Mouse (Mus musculus) lung, postnatal 14 days (tissue): ENCODE measurements around the gene Dcst2.

Experiments used
- DNase-seq: peaks from one replicate; pipeline ENCODE4 v3.0.0; 2021

Dcst2 gene

DNA sequence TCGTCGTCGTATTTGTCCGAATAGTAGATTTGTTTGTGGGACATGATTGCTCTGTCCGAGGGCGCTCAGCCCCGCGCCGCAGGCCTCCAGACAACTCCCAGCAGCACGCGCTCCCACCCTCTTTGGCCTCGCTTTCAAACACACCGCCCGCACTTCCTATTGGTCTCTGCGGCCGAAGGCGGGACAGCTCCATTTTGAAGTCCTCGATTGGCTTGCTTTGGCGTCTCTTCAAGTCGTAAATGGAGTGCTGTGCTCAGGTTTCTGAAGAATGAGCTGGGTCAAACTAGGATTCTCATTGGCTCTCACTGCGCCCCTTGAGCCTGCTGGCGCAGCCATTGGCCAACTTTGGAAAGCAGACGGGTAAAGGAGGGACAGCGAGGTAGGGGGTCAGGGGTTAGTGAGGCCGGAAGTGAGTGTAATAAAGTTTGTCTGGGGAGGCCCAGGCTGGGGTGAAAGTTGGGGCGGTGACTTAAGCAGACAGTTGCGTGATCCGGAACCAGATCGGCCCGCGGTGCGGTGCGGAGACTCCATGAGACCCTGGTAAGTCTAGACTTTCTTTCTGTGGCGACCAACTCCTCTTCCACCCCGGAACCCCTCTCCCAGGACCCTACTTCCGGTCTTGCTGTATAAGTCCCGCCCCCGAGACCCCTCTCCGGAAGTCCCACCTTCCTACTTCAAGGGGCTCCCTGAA is 56.5 kb downstream of the Dcst2 start, which contains the start of the genes Cks1b and Shc1:
TSS of gene Cks1b (minus strand) at position 214 of the 691 bp plus-strand sequence.
TSS of gene Shc1 (plus strand) at position 274 of the 691 bp plus-strand sequence.
- DNase-seq = peak; percentile 91

GRCm38 (mm10) chr3:89418861-89419250 is 57.1 kb downstream of the Dcst2 start:
- DNase-seq = peak; percentile 88

- peak; percentile 78 for DNase-seq
Observed at GRCm38 (mm10) chr3:89419571-89419970, 57.8 kb downstream of the Dcst2 start.

DNA sequence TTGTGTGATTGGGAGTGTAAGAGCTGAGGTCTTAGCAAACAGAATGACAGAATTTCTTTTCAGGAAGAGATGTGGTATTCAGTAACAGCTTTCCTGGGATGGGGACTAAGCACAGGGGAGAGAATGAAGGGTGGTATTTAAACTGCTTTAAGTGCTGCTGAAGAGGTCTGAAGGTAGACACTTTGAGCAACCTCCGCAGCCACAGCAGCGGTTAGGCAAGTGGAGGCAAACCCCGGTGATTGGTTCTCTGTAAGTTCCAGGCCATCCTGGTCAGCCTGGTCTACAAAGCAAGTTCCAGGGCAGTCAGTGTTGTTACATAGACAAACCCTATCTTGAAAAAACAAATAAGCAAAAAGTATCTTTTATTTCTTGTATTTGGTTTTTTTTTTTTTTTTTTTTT is 58.2 kb downstream of the Dcst2 start:
- DNase-seq = no peak

- DNase-seq = no peak
Observed at GRCm38 (mm10) chr3:89420421-89420820, 58.6 kb downstream of the Dcst2 start.

DNA sequence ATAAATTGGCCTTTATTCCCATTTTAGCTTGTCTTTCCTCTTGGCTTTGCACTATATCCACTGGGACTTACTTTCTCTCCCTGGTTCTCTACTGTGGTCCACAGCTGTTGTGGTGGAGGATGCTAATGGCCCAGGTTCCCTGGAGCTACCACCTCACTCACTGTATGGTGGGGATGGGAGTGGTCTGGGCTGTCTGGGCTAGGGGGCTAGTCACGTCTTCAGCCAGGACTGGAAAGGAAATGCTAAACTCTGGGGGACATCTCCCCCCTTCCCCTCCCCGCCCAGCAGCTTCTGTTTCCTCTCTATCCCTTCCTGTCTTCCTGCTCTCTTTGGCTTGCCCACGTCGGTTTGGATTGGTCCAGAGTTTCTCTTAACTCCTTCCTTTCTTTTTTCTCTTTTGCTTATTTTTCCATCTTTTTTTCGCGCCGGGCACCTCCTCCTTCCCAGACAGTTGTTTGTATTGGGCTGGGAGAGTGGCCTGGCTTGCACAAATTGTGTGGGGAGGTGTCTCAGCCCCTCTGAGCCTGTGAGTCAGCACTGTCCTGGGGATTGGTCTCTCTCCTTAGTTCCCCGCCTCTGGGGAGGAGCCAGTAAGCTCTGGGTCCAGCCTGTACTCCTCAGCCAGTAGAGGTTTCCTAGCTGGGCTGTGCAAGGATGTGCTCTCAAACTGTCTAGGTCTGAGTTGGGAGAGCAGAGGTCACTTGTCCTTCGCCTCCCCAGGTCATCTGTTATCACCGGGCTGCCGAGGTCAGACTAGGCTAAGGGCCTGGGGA is 59.4 kb downstream of the Dcst2 start:
- DNase-seq = peak; percentile 80

- DNase-seq = peak; percentile 28
Observed at GRCm38 (mm10) chr3:89421810-89422473, 60.2 kb downstream of the Dcst2 start.

DNA sequence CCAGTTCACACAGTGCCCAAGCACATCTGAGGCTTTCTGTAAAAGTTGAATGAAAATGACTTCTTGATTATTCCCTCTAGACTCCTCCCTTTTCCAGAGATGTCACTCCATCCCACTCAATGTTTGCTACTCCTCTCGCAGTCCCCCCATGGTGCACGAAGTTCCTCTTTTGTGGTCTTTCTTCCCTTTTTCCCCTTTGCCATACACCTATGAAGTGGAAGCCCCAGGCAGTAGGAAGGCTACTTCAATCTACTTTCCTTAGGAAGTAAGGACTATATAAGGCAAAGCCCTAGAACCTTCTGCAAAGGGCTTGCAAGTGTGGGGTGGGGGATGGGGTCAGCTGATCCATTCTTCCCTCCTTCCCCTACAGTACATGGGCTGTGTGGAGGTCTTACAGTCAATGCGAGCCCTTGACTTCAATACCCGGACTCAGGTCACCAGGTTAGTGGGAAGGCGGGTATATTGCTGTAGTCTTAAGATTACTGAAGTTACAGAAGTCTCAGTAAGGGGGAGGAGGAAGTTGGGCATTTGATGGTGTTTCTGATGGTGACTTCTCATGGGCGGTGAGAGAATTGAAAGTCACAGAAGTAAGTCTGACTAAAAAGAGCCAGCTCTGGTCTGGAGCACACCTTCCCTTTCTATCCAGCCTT is 60.9 kb downstream of the Dcst2 start:
- DNase-seq = no peak

DNA sequence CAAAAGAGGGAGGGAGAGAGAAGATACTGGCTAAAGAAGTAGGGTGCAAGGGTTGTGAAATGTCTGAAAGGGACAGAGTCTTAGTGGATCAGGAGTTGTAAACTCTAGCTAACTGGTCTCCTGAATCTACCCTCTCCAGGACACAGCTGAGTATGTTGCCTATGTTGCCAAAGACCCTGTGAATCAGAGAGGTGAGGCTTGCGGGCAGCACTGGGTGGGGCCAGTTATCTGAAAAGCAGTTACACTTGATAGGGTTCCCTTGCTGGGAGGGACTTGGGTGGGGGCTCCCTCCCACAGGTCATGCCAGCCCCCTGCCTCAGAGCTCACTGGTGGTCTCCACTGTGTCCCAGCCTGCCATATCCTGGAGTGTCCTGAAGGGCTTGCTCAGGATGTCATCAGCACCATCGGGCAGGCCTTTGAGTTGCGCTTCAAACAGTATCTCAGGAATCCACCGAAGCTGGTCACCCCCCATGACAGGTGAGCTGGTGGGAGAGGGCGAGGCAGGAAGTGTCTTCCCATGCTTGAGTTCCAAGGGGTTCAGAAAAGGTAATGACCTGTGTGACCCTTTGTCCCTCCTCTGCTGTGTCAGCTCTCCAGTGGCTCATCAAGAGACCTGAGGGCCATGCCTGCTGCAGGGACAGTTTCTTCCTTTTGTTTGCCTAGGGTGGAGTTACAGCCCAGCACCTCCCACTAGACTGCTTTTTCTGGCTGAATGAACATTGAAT is 62.8 kb downstream of the Dcst2 start:
- DNase-seq = no peak

DNA sequence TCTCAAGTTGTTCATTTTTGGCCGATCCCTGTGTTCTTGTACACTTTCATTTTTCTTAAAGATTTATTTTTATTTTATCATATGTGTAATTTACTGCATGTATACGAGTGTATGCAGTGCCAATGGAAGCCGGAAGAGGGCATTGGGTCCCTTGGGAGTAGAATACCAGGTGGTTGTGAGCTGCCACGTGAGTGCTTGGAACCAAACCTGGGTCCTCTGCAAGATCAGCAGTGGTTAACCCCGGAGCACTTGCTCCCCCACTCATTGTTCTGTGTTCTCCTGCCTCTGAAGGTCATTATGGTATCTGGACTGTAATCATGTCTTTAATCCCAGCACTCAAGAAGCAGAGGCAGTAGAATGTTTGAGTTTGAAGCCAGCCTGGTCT is 63.4 kb downstream of the Dcst2 start:
- DNase-seq = no peak

GRCm38 (mm10) chr3:89425876-89426275 is 64.1 kb downstream of the Dcst2 start:
- DNase-seq = no peak
